Mouse (Mus musculus): Measurements from ENCODE around the gene Cdh3. TPM values are rescaled to one million over a fixed set of nuclear protein-coding genes. Genes with fewer than 3 reads are reported as not detected.
"Not testable (repeated sequence)": the region's sequence is repeated elsewhere in the genome, so short reads cannot be mapped to it uniquely, and the experiment has no call there.

Gene Cdh3
- polyA plus RNA-seq, 1 experiment from 2014 or later, result 15.0 TPM

DNA sequence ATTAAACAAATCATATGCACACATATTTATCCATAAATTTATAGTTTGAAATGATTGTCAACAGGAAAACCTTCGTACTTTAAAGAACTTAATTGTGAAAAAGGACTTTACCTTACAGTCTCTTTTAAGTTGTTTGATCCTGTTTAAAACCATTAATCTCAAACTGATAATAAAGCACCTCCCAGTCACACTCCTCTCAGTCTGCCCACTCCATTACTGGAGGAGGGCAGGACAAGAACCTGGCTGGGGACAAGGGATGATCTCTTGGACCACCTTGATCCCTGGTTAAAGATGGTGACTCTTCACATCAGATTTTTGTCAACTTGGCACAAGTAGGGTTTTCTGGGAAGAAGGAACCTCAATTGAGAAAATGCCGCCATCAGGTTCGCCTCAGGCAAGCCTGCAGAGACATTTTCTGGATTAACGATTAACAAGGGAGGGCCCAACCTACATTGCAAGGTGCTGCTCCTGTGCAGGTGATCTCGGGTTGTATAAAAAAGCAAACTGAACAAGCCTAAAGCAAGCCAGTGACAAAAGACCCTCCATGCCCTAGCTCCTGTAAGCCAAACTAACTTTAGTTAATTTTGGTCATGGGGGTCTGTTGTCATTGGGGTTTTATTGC lies 61.0 kb downstream of the Cdh3 start:
- Histone ChIP-seq H3K27ac (ENCODE audit: low read length) (no peak overlapping the region), H3K9ac (ENCODE audit: low read length) (no peak overlapping the region)
- WGBS, result 73% methylated on average over 5 of the region's 5 CpGs

DNA sequence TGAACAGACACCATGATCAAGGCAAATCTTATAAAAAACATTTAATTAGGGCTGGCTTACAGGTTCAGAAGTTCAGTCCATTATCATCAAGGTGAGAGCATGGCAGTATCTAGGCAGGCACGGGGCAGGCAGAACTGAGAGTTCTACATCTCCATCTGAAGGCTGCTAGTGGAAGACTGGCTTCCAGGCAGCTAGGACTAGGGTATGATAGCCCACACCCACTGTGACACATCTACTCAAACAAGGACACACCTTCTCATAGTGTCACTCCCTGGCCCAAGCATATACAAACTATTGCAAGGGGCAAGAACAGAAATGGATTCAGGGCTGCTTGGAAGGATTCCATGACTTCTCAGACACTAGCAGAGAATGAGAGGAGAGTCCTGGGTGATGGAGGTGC lies 61.5 kb downstream of the Cdh3 start:
- 58% methylated on average over 1 of the region's 1 CpGs for whole genome bisulfite sequencing
- H3K27ac ChIP-seq (ENCODE audit: low read length); H3K4me2 ChIP-seq (ENCODE audit: low read depth, low read length): not testable (repeated sequence)

More for the DNA sequence above, 61.0 kb downstream of the Cdh3 start:
- Histone ChIP-seq H3K9me3 (replicated peaks; ENCODE audit: control insufficient read depth, low read length) (no peaks in the 10 kb centered on the region), H3K4me3 (ENCODE audit: low read length) (no peak overlapping the region), H3K36me3 (ENCODE audit: control insufficient read depth, insufficient read depth) (no peaks in the 10 kb centered on the region), H3K4me1 (ENCODE audit: control insufficient read depth, insufficient read depth, low read length) (peaks cover under 1% of the 10 kb centered on the region; the same call in 1 of the 2 replicates), H3K27me3 (ENCODE audit: control insufficient read depth, insufficient read depth, low read length) (peaks cover 3% of the 10 kb centered on the region; the same call in 1 of the 2 replicates), H3K4me2 (ENCODE audit: low read depth, low read length) (no peak overlapping the region)
- ATAC-seq (replicated peaks; ENCODE audit: extremely low read depth, insufficient read depth, low FRiP score), result no peak

DNA sequence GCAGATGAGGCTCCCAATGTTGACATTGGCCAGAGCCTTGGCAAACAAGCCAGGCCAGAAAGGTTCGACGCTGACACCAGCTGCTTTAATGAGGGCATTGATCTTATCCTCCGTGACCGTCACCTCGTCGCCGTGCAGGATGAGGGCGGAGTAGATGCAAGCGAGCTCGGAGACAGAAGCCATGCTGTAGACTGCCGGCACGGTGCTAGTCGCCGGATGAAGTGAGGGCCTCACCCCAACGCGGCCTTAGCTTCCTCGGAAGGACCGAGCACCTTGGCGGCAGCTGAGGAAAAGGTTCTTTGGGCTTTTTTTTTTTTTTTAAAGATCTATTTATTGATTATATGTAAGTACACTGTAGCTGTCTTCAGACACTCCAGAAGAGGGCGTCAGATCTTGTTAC lies 62.5 kb downstream of the Cdh3 start, which contains the start of gene Gm10073:
Gm10073 (minus strand) TSS at position 294 of the 400 bp plus-strand sequence.
- H3K27ac ChIP-seq (ENCODE audit: low read length); H3K9ac ChIP-seq (ENCODE audit: low read length); H3K9me3 ChIP-seq (replicated peaks; ENCODE audit: control insufficient read depth, low read length); H3K4me3 ChIP-seq (ENCODE audit: low read length); H3K27me3 ChIP-seq (ENCODE audit: control insufficient read depth, insufficient read depth, low read length); H3K36me3 ChIP-seq (ENCODE audit: control insufficient read depth, insufficient read depth); H3K4me2 ChIP-seq (ENCODE audit: low read depth, low read length); ATAC-seq (replicated peaks; ENCODE audit: extremely low read depth, insufficient read depth, low FRiP score): not testable (repeated sequence)
- H3K4me1 ChIP-seq (ENCODE audit: control insufficient read depth, insufficient read depth, low read length), result peaks cover 11% of the 10 kb centered on the region
- 30% methylated on average over 20 of the region's 20 CpGs for WGBS

More for the DNA sequence above, 61.5 kb downstream of the Cdh3 start:
- H3K4me1 ChIP-seq (ENCODE audit: control insufficient read depth, insufficient read depth, low read length); H3K36me3 ChIP-seq (ENCODE audit: control insufficient read depth, insufficient read depth); ATAC-seq (replicated peaks; ENCODE audit: extremely low read depth, insufficient read depth, low FRiP score); H3K27me3 ChIP-seq (ENCODE audit: control insufficient read depth, insufficient read depth, low read length); H3K9ac ChIP-seq (ENCODE audit: low read length); H3K9me3 ChIP-seq (replicated peaks; ENCODE audit: control insufficient read depth, low read length); H3K4me3 ChIP-seq (ENCODE audit: low read length): not testable (repeated sequence)

DNA sequence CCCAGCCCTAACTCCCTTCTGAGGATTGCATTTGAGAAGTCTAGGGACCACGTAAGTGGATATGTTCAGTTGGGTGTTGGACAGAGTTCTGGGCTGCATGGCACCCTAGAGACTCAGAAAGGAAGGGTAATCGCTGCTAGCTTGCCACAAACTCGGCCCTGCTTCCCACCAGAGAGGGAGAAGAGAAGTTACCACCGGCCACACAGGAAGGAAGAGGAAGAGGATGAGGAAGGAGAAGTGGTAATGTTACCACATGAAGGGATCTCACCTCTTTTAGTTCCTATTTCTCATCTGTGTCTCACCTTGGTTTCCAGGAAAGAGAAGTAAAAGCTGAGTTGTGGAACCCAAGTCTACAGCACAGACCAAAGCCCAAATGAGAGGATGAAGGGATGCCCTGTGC lies 63.6 kb downstream of the Cdh3 start:
- Histone ChIP-seq H3K4me1 (ENCODE audit: control insufficient read depth, insufficient read depth, low read length) (peaks cover 11% of the 10 kb centered on the region), H3K9me3 (replicated peaks; ENCODE audit: control insufficient read depth, low read length) (no peaks in the 10 kb centered on the region), H3K9ac (ENCODE audit: low read length) (no peak overlapping the region), H3K27ac (ENCODE audit: low read length) (no peak overlapping the region), H3K36me3 (ENCODE audit: control insufficient read depth, insufficient read depth) (no peaks in the 10 kb centered on the region), H3K27me3 (ENCODE audit: control insufficient read depth, insufficient read depth, low read length) (peaks cover 3% of the 10 kb centered on the region; the same call in 1 of the 2 replicates), H3K4me3 (ENCODE audit: low read length) (no peak overlapping the region), H3K4me2 (ENCODE audit: low read depth, low read length) (no peak overlapping the region)
- 78% methylated on average over 4 of the region's 4 CpGs for WGBS
- no peak for ATAC-seq (replicated peaks; ENCODE audit: extremely low read depth, insufficient read depth, low FRiP score)

DNA sequence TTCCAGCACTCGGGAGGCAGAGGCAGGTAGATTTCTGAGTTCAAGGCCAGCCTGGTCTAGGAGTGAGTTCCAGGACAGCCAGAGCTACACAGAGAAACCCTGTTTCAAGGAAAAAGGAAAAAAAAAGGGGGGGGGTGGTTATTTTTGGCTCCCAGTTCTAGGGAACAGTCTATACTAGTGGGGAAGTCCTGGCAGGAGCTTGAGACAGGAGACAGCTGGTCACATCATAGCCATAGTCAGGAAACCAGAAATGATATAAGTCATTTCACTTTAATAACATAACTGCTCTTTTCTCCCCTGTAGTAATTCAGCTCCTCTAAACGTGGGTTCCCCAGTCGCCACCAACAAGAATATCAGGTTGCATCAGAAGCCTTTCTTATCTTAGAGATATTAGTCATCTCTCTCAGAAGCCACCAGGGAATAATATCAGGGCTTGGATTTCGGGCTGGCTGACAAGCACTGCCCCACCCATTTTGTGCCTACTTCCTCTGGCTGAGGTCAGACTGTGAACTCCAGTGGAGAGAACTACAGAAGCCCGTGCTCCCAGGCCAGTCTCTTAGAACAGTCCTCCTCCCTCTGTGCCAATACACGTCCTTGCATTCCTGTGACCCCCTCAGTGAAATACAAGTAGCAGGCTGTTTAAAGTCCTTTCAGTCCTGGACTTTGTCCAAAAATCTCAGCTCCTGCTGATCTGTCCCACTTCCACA lies 66.3 kb downstream of the Cdh3 start:
- H3K4me3 ChIP-seq (ENCODE audit: low read length), result no peak overlapping the region
- peaks cover 11% of the 10 kb centered on the region for H3K4me1 ChIP-seq (ENCODE audit: control insufficient read depth, insufficient read depth, low read length)
- no peak overlapping the region for H3K9ac ChIP-seq (ENCODE audit: low read length)
- no peaks in the 10 kb centered on the region for H3K9me3 ChIP-seq (replicated peaks; ENCODE audit: control insufficient read depth, low read length)
- 17% methylated on average over 6 of the region's 6 CpGs for WGBS
- 0 out of 2 replicates have a peak overlapping the region, but pooled peaks have one; percentile 21 for H3K4me2 ChIP-seq (ENCODE audit: low read depth, low read length)
- H3K36me3 ChIP-seq (ENCODE audit: control insufficient read depth, insufficient read depth), result no peaks in the 10 kb centered on the region
- H3K27ac ChIP-seq (ENCODE audit: low read length), result peak overlapping the region; percentile 61
- H3K27me3 ChIP-seq (ENCODE audit: control insufficient read depth, insufficient read depth, low read length), result no peaks in the 10 kb centered on the region
- ATAC-seq (replicated peaks; ENCODE audit: extremely low read depth, insufficient read depth, low FRiP score), result peak; percentile 82

DNA sequence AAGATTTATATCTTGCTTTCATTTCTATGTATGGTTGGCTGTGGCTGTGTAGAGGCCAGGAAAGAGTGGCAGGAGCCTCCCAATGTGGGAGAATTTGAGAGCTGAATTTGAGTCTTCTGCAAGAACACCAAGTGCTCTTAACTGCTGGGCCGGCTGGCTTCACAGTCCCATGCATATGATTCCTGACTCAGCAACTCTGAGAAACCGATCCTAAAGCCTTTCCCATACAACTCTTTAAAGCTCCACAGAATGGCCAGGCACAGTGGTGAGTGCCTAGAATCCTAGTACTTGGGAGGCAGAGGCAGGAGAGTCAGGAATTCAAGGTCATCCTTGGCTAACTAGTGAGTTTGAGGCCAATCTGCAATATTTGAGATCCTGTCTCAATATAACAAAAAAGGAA lies 68.8 kb downstream of the Cdh3 start:
- H3K36me3 ChIP-seq (ENCODE audit: control insufficient read depth, insufficient read depth), result no peaks in the 10 kb centered on the region
- H3K27me3 ChIP-seq (ENCODE audit: control insufficient read depth, insufficient read depth, low read length), result no peaks in the 10 kb centered on the region
- WGBS, result 67% methylated on average over 2 of the region's 2 CpGs
- H3K4me3 ChIP-seq (ENCODE audit: low read length), result no peak overlapping the region
- ATAC-seq (replicated peaks; ENCODE audit: extremely low read depth, insufficient read depth, low FRiP score), result no peak
- H3K4me1 ChIP-seq (ENCODE audit: control insufficient read depth, insufficient read depth, low read length), result peaks cover 11% of the 10 kb centered on the region
- H3K4me2 ChIP-seq (ENCODE audit: low read depth, low read length), result no peak overlapping the region
- no peaks in the 10 kb centered on the region for H3K9me3 ChIP-seq (replicated peaks; ENCODE audit: control insufficient read depth, low read length)
- H3K27ac ChIP-seq (ENCODE audit: low read length), result no peak overlapping the region
- no peak overlapping the region for H3K9ac ChIP-seq (ENCODE audit: low read length)

DNA sequence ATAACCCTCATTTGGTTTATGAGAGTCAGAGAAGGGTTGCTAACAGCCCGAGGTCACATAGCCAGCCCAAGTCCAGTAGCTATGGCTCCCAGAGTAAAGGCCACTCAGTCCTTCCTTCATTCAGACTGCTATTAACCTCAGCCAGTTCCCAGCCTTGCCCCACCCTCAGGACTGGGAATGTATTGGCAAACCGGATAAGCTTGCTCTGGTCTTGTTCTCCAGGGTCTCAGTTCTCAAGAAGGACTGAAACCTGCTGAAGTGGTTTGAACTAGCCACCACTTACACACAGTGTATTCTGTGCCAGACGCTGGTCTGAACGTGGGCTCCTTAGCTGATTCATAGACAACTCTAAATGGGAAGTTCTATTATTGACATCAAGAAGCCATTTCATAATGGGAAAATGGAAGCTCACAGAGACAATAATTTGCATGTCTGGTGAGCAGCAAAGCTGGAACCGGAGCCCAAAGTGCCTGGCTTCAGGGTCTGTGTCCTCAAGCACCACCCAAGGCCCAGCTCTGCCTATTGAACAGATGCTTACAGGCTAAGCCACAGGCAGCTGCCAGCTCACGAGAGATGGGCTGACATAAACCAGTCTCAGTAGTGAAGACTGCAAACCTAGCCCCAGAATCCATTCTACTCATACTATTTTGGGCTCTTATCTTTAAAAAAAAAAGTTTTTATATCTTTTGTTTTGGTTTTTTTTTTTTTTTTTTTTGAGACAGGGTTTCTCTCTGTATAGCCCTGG lies 70.8 kb downstream of the Cdh3 start:
- H3K4me3 ChIP-seq (ENCODE audit: low read length), result no peak overlapping the region
- H3K9ac ChIP-seq (ENCODE audit: low read length), result no peak overlapping the region
- ATAC-seq (replicated peaks; ENCODE audit: extremely low read depth, insufficient read depth, low FRiP score), result no peak
- no peaks in the 10 kb centered on the region for H3K36me3 ChIP-seq (ENCODE audit: control insufficient read depth, insufficient read depth)
- H3K27ac ChIP-seq (ENCODE audit: low read length), result no peak overlapping the region
- 58% methylated on average over 6 of the region's 6 CpGs for WGBS
- no peaks in the 10 kb centered on the region for H3K27me3 ChIP-seq (ENCODE audit: control insufficient read depth, insufficient read depth, low read length)
- peaks cover 11% of the 10 kb centered on the region for H3K4me1 ChIP-seq (ENCODE audit: control insufficient read depth, insufficient read depth, low read length)
- H3K9me3 ChIP-seq (replicated peaks; ENCODE audit: control insufficient read depth, low read length), result no peaks in the 10 kb centered on the region
- H3K4me2 ChIP-seq (ENCODE audit: low read depth, low read length), result no peak overlapping the region

DNA sequence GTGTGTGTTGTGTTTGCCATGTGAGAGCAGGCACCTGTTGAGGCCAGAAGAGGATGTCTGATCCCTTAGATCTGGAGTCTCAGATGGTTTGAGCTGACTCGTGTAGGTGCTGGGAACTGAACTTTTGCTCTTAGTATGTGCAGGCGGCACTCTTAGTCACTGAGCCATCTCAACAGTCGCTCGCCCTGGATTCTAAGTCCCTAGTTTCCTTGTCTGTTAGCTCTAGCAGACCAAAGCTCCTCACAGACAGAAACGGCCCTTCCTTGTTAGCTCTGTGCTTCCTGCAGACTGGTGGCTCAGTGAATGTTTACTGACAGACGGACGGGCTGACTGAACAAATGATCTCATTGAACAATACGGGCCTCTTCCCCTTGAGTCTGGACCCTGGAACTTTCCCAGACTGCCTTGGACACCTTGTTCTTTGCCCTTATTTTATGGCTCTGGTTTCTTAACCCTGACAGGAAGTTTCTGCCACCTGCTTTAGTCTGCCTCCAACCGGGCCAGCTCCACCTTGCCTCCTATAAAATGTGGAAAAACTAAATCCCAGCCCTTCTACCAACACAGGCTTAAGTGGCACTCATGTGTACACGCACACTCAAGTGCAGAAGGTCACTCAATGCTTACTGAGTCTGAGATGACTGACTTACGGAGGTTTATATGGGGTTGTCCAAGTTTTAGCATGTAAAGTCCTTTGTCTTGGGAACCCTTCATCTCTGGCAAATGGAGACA lies 74.4 kb downstream of the Cdh3 start:
- no peak overlapping the region for H3K9ac ChIP-seq (ENCODE audit: low read length)
- WGBS, result 64% methylated on average over 11 of the region's 11 CpGs
- H3K4me3 ChIP-seq (ENCODE audit: low read length), result no peak overlapping the region
- H3K27me3 ChIP-seq (ENCODE audit: control insufficient read depth, insufficient read depth, low read length), result no peaks in the 10 kb centered on the region
- no peaks in the 10 kb centered on the region for H3K9me3 ChIP-seq (replicated peaks; ENCODE audit: control insufficient read depth, low read length)
- no peaks in the 10 kb centered on the region for H3K4me1 ChIP-seq (ENCODE audit: control insufficient read depth, insufficient read depth, low read length)
- no peak overlapping the region for H3K27ac ChIP-seq (ENCODE audit: low read length)
- no peaks in the 10 kb centered on the region for H3K36me3 ChIP-seq (ENCODE audit: control insufficient read depth, insufficient read depth)
- ATAC-seq (replicated peaks; ENCODE audit: extremely low read depth, insufficient read depth, low FRiP score), result no peak
- H3K4me2 ChIP-seq (ENCODE audit: low read depth, low read length), result no peak overlapping the region
